Mouse (Mus musculus) lung, postnatal 36 days (tissue): ENCODE measurements around the gene Aknad1.

Experiments
- DNase-seq: peaks from one replicate; pipeline ENCODE4 v3.0.0; 2022; ENCODE audit warnings: mixed read lengths

The Aknad1 gene

DNA sequence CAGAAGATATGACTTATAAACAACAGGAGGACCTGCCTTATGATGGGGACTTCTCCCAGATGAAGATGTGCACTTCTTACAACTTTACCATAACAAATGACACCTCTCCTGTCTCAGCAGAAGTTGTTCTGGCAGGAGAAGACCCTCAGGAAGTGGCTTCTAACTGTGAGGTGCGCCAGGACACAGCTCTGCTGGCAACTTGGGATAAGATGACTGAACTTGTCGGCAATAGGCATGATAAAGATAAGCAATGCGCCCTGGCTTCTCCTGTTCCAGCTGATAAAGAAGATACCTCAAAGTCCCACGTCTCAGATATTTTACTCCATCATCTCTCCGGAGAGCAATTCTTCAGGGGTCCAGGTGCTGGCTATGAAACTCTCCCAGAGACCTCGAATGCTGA lies 12.2 kb downstream of the Aknad1 start:
- no peak for DNase-seq

DNA sequence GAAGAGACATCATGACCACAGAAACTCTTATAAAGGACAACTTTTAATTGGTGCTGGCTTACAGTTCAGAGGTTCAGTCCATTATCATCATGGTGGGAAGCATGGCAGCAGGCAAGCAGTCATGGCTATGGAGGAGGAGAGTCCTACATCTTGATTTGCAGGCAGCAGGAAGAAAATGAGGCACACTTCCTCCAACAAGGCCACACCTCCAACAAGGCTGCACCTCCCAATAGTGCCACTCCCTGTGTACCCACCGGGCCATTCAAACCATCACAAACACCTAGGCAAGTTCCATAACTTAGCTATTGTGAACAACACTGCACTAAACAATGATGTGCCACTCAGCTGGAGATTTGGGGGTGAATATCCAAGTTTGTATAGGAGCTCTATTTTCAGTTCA lies 15.1 kb downstream of the Aknad1 start:
- DNase-seq, result no peak

DNA sequence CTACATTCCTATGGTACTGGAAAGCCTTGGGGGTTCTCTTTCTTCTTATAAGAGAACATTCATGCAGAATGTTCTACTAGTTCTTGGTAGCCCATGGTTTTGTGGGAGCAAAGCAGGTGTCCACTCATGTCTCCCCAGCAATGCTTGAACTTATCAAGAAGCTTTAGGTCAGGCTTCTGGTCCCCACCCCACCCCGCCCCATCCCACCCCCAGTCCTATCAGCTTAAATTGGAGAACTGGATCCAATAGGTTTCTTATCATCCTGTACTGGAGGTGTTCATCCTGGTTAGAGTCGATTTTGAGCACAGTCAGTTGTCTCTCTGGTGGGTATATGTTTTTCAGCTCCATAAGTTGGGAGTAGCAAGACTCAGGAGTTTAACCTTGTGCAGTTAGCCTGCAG lies 16.1 kb downstream of the Aknad1 start:
- no peak for DNase-seq

DNA sequence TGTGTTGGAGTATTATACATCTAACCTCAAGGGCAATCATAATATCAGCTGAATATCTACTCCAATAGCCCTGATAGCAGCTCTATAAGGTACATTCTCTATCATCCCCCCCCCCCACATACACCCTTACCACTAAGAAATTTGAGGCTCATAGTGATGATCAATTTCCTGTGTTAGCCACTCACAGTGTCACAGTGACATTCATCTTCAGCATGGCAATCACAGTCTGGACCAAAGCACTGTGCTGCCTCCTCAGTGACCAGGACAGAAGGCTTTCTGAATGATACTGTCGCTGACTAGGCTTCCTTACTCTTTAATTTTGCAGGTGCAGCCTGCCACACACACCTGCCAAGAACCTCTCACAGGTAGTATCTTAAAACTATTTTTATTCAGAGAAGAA lies 16.7 kb downstream of the Aknad1 start:
- DNase-seq, result no peak

DNA sequence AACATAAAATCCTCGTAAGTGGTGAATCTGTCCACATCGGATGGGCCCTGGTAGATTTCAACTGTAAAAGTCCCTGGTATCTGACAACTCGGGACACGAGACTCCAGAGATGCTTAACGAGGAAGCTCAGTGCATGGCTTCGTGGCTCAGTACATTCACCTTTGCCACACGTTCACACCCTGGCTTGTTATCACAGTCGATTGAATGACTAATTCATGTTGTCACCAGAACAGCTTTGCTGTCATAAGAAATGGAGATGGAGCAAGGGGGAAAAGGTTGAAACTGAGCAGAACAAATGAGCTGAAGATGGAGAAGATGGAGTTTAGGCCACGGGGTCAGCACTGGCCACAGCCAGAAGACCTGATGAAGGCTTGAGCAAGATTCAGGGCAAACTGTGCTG lies 18.1 kb downstream of the Aknad1 start:
- DNase-seq, result no peak

DNA sequence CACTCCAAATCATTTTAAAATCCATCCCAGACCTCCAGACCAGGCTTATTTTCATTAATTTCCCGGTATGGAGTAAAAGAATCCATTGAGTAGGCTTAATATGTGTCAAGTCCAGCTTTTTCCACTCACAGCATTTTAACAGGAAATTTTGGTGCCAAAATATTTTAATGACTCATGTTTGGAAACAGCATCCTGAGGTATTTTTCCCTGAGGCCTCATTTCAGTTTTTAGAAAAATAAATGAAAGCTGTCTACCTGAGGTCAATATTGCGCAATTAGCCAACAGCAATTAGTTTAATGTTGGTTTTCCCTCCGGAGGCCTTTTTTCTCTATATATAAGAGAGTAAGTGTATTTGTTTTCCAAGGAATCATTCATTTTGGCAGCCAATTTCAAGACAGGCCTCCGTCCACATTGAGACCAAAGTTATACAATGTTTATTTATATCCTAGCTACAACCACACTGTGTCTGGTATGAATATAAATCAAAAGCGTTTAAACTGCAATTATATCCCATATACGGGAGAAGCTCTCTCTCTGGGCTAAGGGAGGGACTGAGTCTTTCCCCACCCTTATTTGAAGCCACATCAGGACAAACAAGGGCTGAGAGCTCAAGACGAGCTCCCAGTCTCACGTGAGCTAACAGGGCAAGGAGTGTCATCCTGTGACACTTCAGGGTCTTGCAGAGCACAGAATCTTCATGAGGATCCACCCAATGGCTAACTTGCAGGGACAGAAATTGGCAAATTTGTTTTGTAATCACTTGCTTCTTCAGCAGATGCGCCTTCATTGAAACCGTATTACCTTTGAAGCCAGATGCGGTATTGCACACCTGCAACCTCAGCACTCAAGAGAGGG lies 20.3 kb downstream of the Aknad1 start:
- DNase-seq, result peak; percentile 21

DNA sequence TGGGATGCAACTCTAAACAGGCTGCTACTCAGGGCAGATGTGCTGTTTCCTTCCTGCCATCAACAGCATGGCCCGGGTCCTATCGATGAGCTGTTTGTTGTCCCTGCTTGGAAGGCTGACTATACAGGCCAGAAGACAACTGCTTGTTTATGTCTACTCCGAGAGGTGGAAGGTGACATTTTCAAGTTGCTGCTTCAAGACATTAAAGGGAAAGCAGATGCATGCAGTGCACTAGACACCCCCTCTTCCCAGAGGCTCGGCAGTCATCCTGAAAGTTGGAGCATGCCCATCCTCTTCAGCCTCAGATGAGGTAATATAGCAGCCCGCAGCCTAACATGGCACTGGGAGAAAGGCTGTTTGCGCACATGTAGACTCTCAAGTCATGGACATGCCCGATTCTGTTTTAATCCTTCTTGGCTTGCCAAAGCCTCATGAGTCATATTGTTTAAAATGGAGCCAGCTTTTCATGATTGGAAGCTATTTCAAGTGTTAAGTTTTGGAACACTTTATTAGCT lies 23.2 kb downstream of the Aknad1 start:
- DNase-seq, result peak; percentile 44

DNA sequence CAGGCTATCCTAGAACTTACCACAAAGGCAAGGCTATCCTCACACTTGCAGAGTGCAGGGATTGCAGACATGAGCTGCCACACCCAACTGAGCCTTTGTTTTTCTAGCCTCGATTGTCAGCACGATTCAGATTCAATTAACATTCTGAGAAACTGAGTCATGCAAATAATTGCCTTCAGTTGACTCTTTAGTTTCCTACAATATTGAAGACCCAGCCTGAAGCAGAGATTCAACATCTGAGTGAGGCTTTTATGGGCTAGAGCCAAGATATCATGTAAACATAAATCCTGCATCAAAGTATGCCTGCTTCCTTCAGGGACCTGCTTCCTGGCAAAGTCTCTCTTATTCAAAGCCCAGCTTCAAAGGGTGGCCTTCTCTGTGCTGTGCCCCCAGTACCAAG lies 24.2 kb downstream of the Aknad1 start:
- no peak for DNase-seq

DNA sequence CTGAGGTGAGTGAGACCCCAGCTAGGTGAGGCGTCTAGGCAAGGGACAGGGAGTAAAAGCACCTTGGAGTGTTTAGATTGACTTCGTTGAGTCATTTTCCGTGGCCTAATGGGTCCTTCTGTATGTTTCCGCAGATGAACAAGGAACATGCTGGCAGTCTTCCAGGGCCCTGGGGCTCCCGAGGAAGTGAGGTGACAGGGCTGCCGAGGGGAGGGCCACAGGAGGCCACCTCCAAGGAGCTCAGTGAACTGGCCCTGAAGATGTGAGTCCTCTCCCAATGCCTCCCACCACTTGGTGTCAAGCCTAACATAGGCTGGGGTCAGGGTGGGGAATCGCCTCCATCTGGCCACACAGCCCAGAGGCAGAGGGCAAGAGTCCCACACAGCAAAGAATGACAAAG lies 25.5 kb downstream of the Aknad1 start:
- DNase-seq, result no peak

DNA sequence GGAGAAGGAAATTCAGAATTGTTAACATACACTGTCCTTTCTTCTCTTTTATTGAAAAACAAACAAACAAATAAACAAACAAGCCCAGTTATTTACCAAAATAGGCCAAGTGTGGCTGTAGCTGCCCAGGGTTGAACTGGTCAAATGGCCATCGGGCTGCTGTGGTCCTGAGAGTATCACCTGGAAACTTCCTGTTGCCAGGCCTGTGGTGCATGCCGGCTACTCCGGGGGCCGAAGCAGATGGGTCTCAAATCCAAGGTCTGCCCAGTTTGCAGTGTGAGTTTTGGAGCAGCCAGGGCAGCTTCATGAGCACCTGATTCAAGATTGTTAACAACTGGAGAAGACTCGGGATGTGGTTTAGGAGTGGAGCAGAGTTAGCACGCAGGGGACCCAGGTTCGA lies 26.0 kb downstream of the Aknad1 start:
- DNase-seq, result no peak

DNA sequence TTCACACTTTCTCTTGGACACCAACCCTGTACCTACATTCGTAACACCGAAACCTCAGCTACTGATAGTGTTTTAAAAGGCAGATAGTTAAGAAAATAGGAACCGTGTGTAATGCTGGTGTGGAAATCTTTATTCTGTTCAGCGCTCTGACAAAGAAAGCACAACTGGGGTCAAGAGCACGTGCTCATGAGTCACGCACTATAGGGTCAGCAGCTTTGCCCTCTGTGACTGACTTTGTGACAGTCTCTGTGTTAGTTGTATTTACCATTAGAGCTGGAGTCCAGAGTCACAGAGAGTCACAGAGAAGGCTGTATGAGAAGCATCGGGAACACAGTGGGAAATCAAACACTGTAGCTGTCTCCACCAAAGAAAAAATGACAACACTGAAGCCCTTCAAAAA lies 27.5 kb downstream of the Aknad1 start:
- DNase-seq, result no peak

DNA sequence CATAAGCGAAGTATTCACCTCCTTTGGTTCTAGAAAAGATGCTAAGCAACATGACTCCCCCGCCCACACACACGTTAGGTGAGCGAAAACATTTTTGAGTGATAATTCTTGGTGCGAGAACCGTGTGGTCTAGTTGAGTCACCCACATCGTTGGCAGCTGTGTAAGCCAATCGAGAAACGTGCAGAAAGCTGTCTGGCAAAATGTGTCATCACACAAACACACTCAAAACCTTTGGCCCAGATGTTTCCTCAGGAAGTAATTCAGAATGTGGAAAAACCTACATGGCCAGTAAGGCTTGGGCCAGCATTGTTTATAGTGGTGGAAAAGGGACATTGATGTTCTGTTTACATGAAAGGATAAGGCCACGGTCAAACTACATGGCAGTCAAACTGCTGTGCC lies 28.0 kb downstream of the Aknad1 start:
- DNase-seq, result no peak

DNA sequence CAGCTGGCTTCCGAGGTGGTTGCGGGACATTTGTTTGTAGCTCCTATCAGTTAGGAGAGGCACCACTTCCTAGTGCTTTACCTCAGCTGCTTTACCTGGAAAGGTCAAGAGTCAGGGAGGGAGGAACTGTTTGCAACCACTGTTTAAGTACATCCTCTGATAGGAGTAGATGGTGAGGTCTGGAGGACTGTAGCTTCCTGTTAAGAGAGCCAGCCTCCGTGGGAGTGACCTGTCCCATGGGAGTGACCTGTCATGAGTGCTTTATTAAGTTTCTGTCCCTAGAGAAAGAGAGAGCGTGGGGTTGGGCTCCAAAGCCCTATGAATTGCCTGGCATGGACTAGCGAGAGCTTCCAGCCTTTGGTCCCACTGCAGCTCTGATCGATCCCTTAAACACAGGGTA lies 30.1 kb downstream of the Aknad1 start:
- DNase-seq, result no peak

DNA sequence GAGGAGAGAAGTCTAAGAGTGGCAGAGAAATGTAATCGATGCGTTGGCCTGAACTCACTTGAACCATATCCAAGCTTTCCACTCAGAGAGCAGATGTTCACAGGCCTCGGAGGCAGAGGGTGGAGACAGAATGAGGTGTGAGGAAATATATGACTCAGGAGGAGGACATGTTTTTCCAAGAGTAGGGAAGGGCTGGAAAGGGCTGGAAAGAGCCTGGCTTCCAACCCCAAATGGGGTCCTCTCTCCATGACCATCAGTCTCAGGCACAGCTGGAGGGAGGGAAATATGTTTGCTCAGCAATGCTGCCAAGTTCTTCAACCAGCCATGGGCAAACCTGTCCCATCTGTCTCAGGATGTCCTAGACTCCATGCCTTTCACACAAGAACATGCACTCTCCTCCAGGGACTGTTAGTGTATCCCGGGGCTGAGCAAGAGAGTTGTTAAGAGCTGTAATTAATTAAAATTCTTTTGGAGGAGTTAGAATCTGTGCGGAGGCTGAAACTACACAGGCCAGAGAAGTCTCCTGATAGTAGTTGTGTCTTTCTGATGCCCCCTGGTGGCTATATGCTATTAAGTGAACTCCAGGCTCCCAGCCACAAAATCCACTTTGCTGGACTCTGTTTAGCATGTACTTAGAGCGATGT lies 31.4 kb downstream of the Aknad1 start:
- peak; percentile 91 for DNase-seq

DNA sequence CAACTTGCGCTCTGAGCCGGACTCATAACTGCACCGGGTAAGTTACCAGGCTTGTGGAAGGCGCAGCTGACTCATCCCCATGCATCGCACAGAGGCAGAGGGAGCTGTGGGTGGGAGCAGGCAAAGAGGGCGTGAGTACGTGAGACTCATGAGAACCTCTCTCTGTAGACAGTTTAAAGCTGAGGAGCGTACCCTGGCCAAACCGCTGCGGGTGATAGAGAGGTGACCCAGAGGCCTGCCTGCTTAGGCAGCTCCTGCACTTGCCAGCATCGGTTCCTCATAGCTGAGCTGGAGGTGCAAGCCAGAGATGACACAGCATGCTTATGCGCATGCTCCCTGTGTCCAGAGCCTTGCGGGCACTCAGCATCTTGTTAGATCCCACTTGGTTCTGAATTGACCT lies 32.8 kb downstream of the Aknad1 start:
- peak; percentile 20 for DNase-seq

DNA sequence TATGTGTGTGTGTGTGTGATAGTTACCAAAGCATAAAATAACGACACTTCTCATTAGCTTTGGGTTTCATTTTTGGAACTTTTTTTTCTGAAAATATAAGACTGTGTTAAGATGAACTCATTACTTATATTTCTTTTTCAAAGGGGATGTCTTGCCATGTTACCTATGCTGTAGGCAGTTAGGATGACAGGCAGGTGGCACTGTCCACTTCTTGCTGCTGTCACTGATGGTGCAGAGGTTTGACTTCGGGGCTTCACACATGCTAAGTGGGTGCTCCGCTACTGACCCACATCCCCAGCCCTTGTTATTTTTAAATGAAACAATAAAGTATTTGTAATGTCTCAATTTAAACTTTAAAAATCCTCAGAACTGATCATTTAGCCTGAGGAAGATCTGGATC lies 33.4 kb downstream of the Aknad1 start:
- no peak for DNase-seq

DNA sequence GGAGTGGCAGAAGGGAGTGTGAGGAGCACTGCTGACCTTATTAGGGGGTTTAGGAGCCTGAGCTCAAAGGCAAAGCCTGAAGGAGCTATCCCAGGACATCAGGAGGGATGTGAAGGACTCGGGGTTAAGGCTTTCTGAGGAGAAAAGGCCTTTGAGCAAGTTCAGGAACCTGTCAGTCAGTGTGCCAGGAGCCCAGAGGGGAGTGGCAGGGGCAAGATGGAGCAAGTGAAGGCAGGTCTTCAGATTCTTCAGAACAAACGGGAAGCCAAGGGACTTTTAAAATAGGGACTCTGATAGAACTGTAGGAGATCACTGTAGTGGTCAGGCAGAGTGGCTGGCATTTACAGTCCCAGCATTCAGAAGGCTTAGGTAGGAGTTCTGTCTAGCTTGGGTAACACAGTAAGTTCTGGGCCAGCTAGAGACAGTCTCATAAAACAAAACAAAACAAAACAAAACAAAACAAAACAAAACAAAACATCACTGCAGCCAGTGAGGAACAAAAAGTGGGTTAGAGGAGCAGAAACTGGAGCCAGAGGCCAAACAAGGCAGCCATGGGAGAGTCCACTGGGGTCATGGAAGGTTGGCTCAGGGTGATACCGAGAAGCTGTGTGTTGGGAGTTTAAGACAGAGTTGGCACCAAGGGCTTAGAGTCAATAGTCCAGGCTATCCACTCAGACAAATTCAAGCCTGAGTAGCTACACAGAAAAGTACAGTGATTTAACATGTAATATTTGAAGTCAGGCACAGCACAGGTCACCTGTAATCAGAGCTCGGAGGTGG lies 39.5 kb downstream of the Aknad1 start:
- DNase-seq, result no peak

DNA sequence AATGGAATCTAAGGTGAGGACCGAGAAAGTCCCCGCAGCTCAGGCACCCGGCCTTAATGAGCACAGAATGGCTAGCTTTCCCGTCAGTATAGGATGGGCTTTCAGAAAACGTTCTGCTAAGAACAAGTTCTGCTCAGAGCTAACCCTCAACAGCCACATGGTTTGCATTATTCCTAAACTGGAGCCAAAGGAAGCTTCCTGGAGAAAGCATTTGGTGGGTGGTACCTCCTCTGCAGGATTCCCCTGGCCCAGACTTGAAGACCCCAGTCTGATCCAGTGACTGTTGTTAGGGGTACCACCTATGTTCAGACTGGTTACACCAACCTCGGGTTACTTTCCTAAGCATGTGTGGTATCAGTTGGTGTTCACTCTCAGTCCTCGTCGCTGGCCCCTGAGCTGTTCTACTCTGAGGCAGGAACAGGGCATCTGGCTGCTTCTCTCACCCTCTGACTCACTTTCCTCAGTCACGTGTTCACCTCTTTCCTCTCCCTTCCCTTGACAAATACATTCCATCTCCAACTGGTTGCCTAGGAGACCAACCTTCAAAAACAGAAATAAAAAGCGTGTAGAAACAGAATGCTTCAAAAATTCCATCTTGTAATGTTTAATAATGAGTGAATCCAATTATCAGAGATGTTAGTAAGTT lies 41.9 kb downstream of the Aknad1 start:
- peak; percentile 78 for DNase-seq

DNA sequence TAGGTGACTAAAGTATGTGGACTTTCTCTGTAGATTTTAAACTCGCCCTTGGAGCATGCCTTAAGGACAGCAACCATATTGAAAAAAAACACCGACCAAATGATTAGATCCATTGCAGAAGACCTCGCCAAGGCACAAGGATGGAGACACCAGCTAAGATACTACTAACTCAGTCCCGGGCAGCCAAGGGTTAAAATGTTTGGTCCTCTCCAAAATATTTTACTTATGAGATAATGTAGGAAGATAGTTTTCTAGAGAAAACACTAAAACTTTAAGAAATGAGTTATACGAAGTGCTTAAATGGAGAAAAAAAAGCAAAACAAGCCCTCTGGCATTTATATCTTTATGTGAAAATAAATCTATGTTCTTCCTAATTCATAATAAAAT lies 42.4 kb downstream of the Aknad1 start:
- DNase-seq, result peak; percentile 28

DNA sequence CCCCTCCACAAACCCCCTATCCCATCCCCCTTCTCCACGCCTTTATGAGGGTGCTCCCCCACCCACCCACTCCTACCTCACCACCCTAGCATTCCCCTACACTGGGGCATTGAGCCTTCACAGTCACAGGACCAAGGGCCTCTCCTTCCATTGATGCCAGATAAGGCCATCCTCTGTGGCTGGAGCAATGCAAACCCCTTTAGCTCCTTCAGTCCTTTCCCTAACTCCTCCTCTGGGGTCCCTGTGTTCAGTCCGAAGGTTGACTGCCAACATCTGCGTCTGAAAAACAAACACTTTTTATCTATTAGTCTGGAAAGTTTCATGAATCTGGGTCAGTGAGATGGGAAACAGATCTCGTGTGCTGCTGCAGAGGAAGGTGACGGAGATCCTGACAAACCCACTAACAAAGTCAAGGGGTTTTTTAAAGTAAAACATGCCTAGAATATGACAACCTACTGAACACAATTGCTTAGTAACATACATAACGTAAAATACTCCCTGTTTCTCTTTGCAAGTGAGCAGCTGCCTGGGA lies 43.0 kb downstream of the Aknad1 start:
- DNase-seq, result no peak

DNA sequence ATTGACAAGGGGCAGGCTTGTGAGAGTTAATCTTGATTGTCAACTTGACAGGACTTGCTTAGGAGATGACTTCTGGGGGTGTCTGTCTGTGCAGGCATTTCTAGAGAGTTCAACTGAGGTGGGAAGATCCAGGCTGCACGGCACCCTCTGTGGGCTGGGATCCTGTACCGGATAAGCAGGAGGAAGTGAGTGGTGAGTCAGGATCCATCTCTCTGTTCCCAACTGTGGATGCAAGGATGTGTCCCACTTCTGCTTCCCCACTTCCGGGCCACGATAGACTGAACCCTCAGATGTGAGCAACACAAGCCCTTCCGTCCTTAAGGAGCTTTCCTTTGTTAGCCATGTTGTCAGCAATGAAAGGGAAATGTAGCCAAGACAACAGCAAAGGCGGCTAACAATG lies 47.1 kb downstream of the Aknad1 start:
- no peak for DNase-seq

DNA sequence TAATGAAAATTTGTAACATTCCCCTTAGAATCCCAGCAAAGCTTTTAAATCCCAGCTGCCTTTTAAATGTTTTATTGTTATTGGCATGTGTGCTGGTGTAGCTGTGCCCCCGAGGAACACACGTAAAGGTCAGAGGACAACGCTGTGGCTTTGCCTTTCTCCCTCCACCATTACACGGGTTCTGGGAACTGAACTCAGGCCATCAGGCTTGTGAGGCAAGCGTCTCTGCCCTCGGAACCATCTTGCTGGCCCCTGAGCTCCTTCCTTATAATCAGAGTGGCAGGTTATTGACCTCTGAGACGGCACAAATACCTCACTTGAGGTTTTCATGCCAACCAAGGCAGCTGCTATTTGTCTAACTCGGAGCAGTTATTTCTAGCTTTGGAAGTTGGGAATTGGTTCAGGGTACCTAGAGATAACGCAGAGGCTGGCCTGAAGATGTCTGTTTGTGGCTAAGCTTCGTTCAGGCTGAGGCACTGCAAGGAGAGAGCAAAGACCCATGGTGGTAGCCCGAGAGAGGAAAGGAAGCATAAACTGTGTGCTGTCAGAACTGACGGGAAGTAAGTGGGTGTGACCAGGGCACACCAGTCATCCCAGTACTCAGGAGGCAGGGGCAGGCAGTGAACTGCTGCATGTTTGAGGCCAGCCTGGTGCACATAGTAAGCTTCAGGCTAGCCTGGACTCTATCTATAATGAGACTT lies 48.4 kb downstream of the Aknad1 start:
- no peak for DNase-seq
